Mouse (Mus musculus) heart, adult 2 months (tissue): ENCODE data around the gene Hoxd12. TPM values are rescaled to one million over a fixed set of nuclear protein-coding genes. Genes with fewer than 3 reads are reported as not detected.
A peak's percentile ranks its signal among the peaks of the same experiment; 100 is the strongest.

Experiments
- DNase-seq, 2 experiments: peaks; one replicate each; pipeline ENCODE4 v3.0.0; 2021
- H3K27ac ChIP-seq: fragments of 200-600 bp; 2 replicates; pipeline ENCODE4 v1.8.1; 2022
- H3K27me3 ChIP-seq: fragments of 200-500 bp; 2 replicates; pipeline ENCODE4 v1.6.1; 2012; ENCODE audit warnings: mild to moderate bottlenecking, low read length, inconsistent platforms, mixed read lengths; ENCODE audit not compliant: control insufficient read depth, insufficient read depth
- H3K36me3 ChIP-seq: fragments of 200-500 bp; 2 replicates; pipeline ENCODE4 v1.6.1; 2012; ENCODE audit warnings: low read length, inconsistent platforms; ENCODE audit not compliant: control insufficient read depth, insufficient read depth
- H3K4me1 ChIP-seq: fragments of 200-500 bp; 2 replicates; pipeline ENCODE4 v1.6.1; 2011; ENCODE audit warnings: low read length; ENCODE audit not compliant: control insufficient read depth, insufficient read depth
- H3K4me3 ChIP-seq: fragments of 200-600 bp; 2 replicates; pipeline ENCODE4 v1.8.1; 2022
- H3K79me2 ChIP-seq: fragments of 200-500 bp; replicated peaks from 2 replicates; pipeline ENCODE4 v1.6.1; 2012; ENCODE audit warnings: mild to moderate bottlenecking, inconsistent platforms, low read length, moderate library complexity, mixed read lengths; ENCODE audit not compliant: control insufficient read depth, insufficient read depth
- H3K9ac ChIP-seq: fragments of 200-500 bp; 2 replicates; pipeline ENCODE4 v1.6.1; 2012; ENCODE audit warnings: low read depth, mild to moderate bottlenecking, control low read depth, inconsistent platforms, low read length, mixed read lengths
- CTCF ChIP-seq: fragments of 200-600 bp; IDR thresholded peaks from 2 replicates; pipeline ENCODE4 v1.8.1; 2022; ENCODE audit warnings: antibody characterized with exemption, mild to moderate bottlenecking, moderate library complexity
- EP300 ChIP-seq: fragments of 200-500 bp; IDR thresholded peaks from 2 replicates; pipeline ENCODE4 v1.6.1; 2011; ENCODE audit warnings: low read depth, low read length, control low read depth; ENCODE audit not compliant: insufficient read depth
- POLR2A ChIP-seq: fragments of 200-500 bp; IDR thresholded peaks from 2 replicates; pipeline ENCODE4 v1.6.1; 2011; ENCODE audit warnings: mild to moderate bottlenecking, low read depth, low read length, control low read depth; ENCODE audit not compliant: insufficient read depth
- WGBS: fragments of 180-500 bp; shearing (Covaris S2); methylation state at CpG from one replicate; pipeline ENCODE4 v1.1.7; 2018; 5-methylcytosine and 5-hydroxymethylcytosine counted together
- intact Hi-C: fragments of 180-260 bp; cut with DNase I; formaldehyde crosslinking; loops from one replicate; pipeline ENCODE4 v1.15.1; 2025
- polyA plus RNA-seq: library from polyadenylated mRNA; depleted of rRNA; stranded (reverse); fragments of >200 nt; gene quantifications from 2 replicates; pipeline ENCODE4 v1.2.3, GENCODE M21; 2012
- total RNA-seq, 2 experiments: library from RNA; stranded (reverse); gene quantifications; 2 replicates each; pipeline ENCODE4 v1.2.3; 2021

Hoxd12 gene
- total and polyA plus RNA-seq, 3 experiments = not detected

DNA sequence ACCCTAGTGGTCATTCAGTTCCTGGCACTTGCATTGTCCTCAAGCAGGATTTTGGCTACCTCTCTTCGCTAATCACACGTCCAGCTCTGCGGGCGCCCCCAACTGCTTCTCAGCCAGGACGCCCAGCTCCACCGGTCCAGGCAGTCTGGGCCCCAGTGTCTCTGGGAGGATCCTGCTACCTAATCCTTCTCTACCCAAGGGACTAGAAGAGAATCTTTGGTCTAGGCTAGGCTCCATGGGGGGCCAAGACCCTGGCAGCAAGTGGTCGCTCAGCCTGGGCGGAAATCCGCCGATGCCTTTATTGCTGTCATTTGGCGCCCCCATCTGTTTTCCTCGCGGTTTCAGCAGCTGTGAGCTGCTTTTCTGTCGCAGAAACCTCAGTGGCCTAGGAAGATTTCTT lies 13.1 kb upstream of the Hoxd12 start:
- WGBS = 5% methylated on average over 14 of the region's 14 CpGs
- intact Hi-C loops = loop anchor here (2.0 kb wide), 1 partner anchor 595 kb away; no protein-coding TSS in a partner anchor
- TF ChIP-seq CTCF = peak; percentile 63
- TF ChIP-seq EP300 = no peak
- Histone ChIP-seq H3K79me2 (no peaks in the 10 kb centered on the region), H3K9ac (no peak overlapping the region), H3K4me1 (no peaks in the 10 kb centered on the region), H3K36me3 (no peaks in the 10 kb centered on the region), H3K4me3 (no peak overlapping the region), H3K27me3 (peaks cover 36% of the 10 kb centered on the region), H3K27ac (no peak overlapping the region)
- no peak for DNase-seq

DNA sequence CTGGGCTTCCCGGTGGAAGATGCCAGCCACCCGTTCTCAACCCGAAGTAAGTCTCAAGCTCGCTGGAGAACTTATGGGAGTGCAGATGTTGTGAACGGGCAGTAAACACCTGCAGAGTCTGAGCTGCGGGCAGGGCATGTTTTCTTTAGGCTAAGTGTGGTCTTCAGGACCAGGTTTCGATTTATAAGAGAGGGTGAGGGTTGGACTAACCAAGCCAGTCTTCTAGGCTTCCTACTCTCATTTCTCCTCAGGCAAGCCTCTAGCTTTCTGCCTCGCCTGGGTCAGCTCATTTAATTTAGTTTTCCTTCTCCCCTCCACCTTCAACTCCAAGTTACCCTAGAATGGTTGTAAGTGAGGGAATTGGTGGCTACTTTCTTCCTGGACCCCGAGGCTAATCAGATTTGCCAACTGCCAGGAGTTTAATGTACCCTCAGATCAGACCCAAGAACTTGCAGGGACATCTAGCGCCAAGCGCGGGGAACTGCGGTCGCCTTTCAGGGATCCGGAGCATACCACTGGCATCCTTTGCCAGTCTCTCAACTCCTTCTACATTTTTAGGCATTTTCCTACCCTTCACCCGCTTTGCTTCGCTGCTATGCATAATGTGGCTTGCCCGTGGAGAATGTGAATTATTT lies 11.4 kb upstream of the Hoxd12 start:
- no peaks in the 10 kb centered on the region for H3K79me2 ChIP-seq
- DNase-seq = no peak
- intact Hi-C loops = loop anchor here (2.0 kb wide), 1 partner anchor 597 kb away; no protein-coding TSS in a partner anchor
- H3K4me1 ChIP-seq = no peaks in the 10 kb centered on the region
- H3K36me3 ChIP-seq = no peaks in the 10 kb centered on the region
- H3K4me3 ChIP-seq = no peak overlapping the region
- H3K9ac ChIP-seq = no peak overlapping the region
- WGBS = 5% methylated on average over 18 of the region's 18 CpGs
- H3K27ac ChIP-seq = no peak overlapping the region
- TF ChIP-seq POLR2A (no peak), CTCF (peak; percentile 77)
- peaks cover 35% of the 10 kb centered on the region for H3K27me3 ChIP-seq

DNA sequence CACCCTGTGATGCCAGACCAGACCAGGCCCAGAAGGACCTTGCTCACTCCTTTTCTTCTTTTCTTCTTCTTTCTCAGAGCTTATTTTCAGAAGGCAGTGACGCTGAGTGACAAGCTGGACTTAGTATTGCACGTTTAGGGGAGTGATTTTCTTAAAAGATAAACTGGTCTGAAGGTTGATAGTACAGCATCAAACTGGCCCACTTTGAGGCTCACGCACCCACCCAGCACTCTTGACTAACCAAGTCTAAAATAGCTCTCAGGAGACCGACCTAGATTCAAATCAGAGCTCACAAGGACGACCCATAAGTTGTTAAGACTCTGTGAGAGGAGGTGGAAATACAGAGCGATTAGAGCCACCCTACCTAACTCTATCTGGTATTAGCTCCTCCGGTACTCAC lies 8.4 kb upstream of the Hoxd12 start:
- WGBS = 6% methylated on average over 7 of the region's 7 CpGs
- H3K36me3 ChIP-seq = no peaks in the 10 kb centered on the region
- TF ChIP-seq EP300 = no peak
- no peak for TF ChIP-seq POLR2A
- TF ChIP-seq CTCF = no peak
- H3K9ac ChIP-seq = no peak overlapping the region
- no peak overlapping the region for H3K4me3 ChIP-seq
- intact Hi-C loops = no loop called here
- H3K27ac ChIP-seq = no peak overlapping the region
- no peaks in the 10 kb centered on the region for H3K4me1 ChIP-seq
- H3K79me2 ChIP-seq = no peaks in the 10 kb centered on the region
- H3K27me3 ChIP-seq = peaks cover 26% of the 10 kb centered on the region
- peak in 1 of 2 experiments; percentile 12 for DNase-seq

DNA sequence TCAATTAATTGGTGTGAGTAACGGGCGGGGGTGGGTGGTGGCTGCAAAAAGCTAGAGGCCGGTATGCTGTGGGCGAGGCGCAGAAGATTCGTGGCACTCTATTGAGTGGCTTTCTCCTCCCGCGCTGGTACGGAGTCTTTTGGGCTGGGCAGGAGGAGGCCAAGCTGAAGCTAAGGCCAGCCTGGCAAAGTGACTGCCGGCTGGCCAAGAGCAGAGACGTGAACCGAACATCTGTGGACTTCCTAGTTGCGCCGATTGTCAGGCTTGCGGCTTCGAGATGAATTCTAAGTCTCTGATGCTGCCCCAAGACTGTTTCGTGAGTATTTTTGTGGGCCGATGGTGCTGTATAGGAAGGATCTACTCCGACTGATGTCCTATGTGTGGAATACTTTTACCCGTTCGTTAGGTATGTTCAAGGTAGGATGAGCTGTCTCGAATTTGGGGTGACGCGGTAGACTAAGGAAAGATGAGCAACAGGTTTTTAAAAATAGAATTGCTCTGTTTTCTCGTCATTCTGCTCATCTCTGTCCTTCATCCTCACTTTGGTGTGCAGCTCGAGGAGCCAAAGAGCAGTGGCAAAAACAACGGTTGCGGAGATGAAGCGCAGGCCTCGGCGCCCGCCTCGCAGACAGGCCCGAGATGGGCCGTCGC lies 7.5 kb upstream of the Hoxd12 start:
- no peak overlapping the region for H3K9ac ChIP-seq
- no peaks in the 10 kb centered on the region for H3K4me1 ChIP-seq
- DNase-seq = peak in 1 of 2 experiments; percentile 49
- no peak overlapping the region for H3K27ac ChIP-seq
- no peak overlapping the region for H3K4me3 ChIP-seq
- intact Hi-C loops = no loop called here
- H3K27me3 ChIP-seq = peaks cover 24% of the 10 kb centered on the region
- TF ChIP-seq POLR2A (no peak), EP300 (no peak), CTCF (no peak)
- H3K79me2 ChIP-seq = no peaks in the 10 kb centered on the region
- no peaks in the 10 kb centered on the region for H3K36me3 ChIP-seq
- 6% methylated on average over 36 of the region's 36 CpGs for WGBS

DNA sequence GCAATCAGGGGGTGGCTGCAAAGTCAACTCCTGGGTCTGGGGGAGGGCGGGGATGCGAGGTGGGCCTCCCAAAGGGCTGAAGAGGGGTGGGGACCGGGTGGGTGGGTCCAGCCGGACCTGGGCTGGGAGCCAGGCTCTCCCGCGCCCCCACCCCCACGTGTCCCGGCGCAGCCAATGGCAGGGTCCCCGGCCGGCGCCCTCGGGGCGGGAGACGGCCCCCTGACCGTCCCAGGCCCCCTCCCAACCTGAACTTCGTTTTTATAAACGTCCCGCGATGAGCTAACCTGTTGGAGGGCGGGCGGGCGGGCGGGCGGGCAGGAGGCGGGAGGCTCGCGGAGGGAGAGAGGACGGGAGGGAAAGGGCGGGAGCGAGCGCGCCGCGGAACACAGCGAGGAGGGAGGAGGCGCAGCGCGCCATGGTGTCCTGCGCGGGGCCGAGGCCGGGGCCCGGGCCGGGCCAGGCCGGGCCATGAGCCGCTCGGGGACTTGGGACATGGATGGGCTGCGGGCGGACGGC lies 6.9 kb upstream of the Hoxd12 start, which contains the start of gene Hoxd13:
Hoxd13 (plus strand) TSS at position 469 of the 516 bp plus-strand sequence.
- H3K36me3 ChIP-seq = no peaks in the 10 kb centered on the region
- no peak within 1 kb of the TSS for H3K9ac ChIP-seq
- no peaks in the 10 kb centered on the region for H3K79me2 ChIP-seq
- peaks cover 26% of the 10 kb centered on the region for H3K27me3 ChIP-seq
- no peak within 1 kb of the TSS for H3K27ac ChIP-seq
- TF ChIP-seq CTCF (no peak), EP300 (no peak), POLR2A (no peak)
- H3K4me3 ChIP-seq = peak within 1 kb of the TSS; percentile 36
- WGBS = 1% methylated on average over 45 of the region's 51 CpGs
- intact Hi-C loops = no loop called here
- DNase-seq = no peak
- no peaks in the 10 kb centered on the region for H3K4me1 ChIP-seq
